Mouse (Mus musculus): ENCODE measurements around the gene Prkd1.

GRCm38 (mm10) chr12:50549860-50550555, 98.9 kb downstream of the Prkd1 start:
- no peak for TF ChIP-seq MAX (IDR thresholded peaks at IDR 0.05)
- TF ChIP-seq CTCF (IDR thresholded peaks at IDR 0.05; ENCODE audit: control insufficient read depth, insufficient read depth, insufficient read length) = no peak
- no peak for TF ChIP-seq CEBPB (IDR thresholded peaks at IDR 0.05; ENCODE audit: low read depth)
- no peak for TF ChIP-seq MYOG (IDR thresholded peaks at IDR 0.05; ENCODE audit: control insufficient read depth, extremely low read depth, insufficient read length)
- TF ChIP-seq MYOD1 (IDR thresholded peaks at IDR 0.05; ENCODE audit: control insufficient read depth, insufficient read length, low read depth) = no peak
- TF ChIP-seq USF1 (IDR thresholded peaks at IDR 0.05; ENCODE audit: low read depth) = no peak
